ENCODE assay signal across 8 mouse cellular contexts in genomic region chr8:110619208-110619574, GRCm38 (mm10). TPM values are rescaled to one million over a fixed set of nuclear protein-coding genes. Genes with fewer than 3 reads are reported as not detected.
DNase-seq lines count a peak whose midpoint lies in the region; ATAC-seq and TF ChIP-seq lines count a peak whose summit lies in the region.

No protein-coding gene starts in this region.

- peak overlapping the region; percentile 88 for H3K4me2 ChIP-seq in heart, embryonic 11.5 days
- H3K4me2 ChIP-seq in forebrain, postnatal 0 days (ENCODE audit: low read depth), result peak overlapping the region; percentile 78

- no peaks in the 10 kb centered on the region for H3K9me3 ChIP-seq in heart, embryonic 11.5 days (replicated peaks; ENCODE audit: control insufficient read depth, low read length)
- H3K9me3 ChIP-seq in G1E (replicated peaks), result no peaks in the 10 kb centered on the region
- no peaks in the 10 kb centered on the region for H3K9me3 ChIP-seq in forebrain, postnatal 0 days (ENCODE audit: low read length)

- H3K4me3 ChIP-seq in heart, embryonic 11.5 days (ENCODE audit: low read depth, low read length), result peak overlapping the region; percentile 86
- peak overlapping the region; percentile 99 for H3K4me3 ChIP-seq in G1E (ENCODE audit: low read depth, low read length)
- peak overlapping the region; percentile 83 for H3K4me3 ChIP-seq in forebrain, postnatal 0 days (ENCODE audit: low read depth, low read length)

- H3K27me3 ChIP-seq in heart, embryonic 11.5 days (ENCODE audit: control insufficient read depth, insufficient read depth, low read length), result no peaks in the 10 kb centered on the region
- H3K27me3 ChIP-seq in G1E (ENCODE audit: insufficient read depth, low read length), result peaks cover 15% of the 10 kb centered on the region
- no peaks in the 10 kb centered on the region for H3K27me3 ChIP-seq in forebrain, postnatal 0 days (ENCODE audit: insufficient read depth, low read length)

- TF ChIP-seq CTCF in G1E (IDR thresholded peaks at IDR 0.05; ENCODE audit: low read depth, low read length), result no peak
- TF ChIP-seq CTCF in forebrain, postnatal 0 days (IDR thresholded peaks at IDR 0.05; ENCODE audit: low read depth), result no peak

- H3K27ac ChIP-seq in heart, embryonic 11.5 days (ENCODE audit: low read depth, low read length), result no peak overlapping the region
- no peak overlapping the region for H3K27ac ChIP-seq in forebrain, postnatal 0 days (ENCODE audit: low read depth, low read length)

- no peaks in the 10 kb centered on the region for H3K36me3 ChIP-seq in heart, embryonic 11.5 days (ENCODE audit: control insufficient read depth, insufficient read depth, low read length)
- peaks cover 38% of the 10 kb centered on the region for H3K36me3 ChIP-seq in G1E (replicated peaks)
- no peaks in the 10 kb centered on the region for H3K36me3 ChIP-seq in forebrain, postnatal 0 days (ENCODE audit: insufficient read depth)

- no peak for ATAC-seq in heart, embryonic 11.5 days (replicated peaks; ENCODE audit: insufficient number of reproducible peaks, low FRiP score, low TSS enrichment)
- peak; percentile 36 for ATAC-seq in G1E (ENCODE audit: extremely low read depth, insufficient number of reproducible peaks, low FRiP score, poor library complexity, severe bottlenecking)
- no peak for ATAC-seq in forebrain, postnatal 0 days

- peaks cover 8% of the 10 kb centered on the region for H3K4me1 ChIP-seq in heart, embryonic 11.5 days (ENCODE audit: control insufficient read depth, insufficient read depth, low read length)
- H3K4me1 ChIP-seq in G1E (ENCODE audit: insufficient read depth, low read depth, low read length), result peaks cover 55% of the 10 kb centered on the region
- H3K4me1 ChIP-seq in forebrain, postnatal 0 days (ENCODE audit: insufficient read depth), result peaks cover 9% of the 10 kb centered on the region

- peak overlapping the region; percentile 86 for H3K9ac ChIP-seq in heart, embryonic 11.5 days (ENCODE audit: low read depth, low read length)
- peak overlapping the region; percentile 81 for H3K9ac ChIP-seq in forebrain, postnatal 0 days

- no peak for DNase-seq in heart, postnatal 14 days
- DNase-seq in G1E (ENCODE audit: low spot score), result peak; percentile 45
- DNase-seq in forebrain, postnatal 0 days, result no peak
- DNase-seq in lung, postnatal 36 days, result peak; percentile 42
- no peak for DNase-seq in spleen, adult 18-20 months
- DNase-seq in cerebellum, adult 11-12 months, result no peak
- DNase-seq in layer of hippocampus, postnatal 14 days (ENCODE audit: low spot score in 2 of 2), result no peak

- 26% methylated on average over 8 of the region's 8 CpGs for WGBS in heart, embryonic 11.5 days (ENCODE audit: insufficient replicate concordance)
- WGBS in forebrain, postnatal 0 days, result 29% methylated on average over 8 of the region's 8 CpGs

- intact Hi-C loops in heart, postnatal 14 days (cut with DNase I), result no loop called here

RNA-seq across cellular contexts. Expression of gene Vac14, which starts 0.8 kb away (rescaled TPM):
- polyA plus RNA-seq in heart, embryonic 11.5 days (2014; fragmentation: Nextera tagmentation; extraction: Ambion mirVana), result 21.6 and 22.7 TPM in 2 replicates
- 10 to 100 TPM; 15.5 to 16.2 TPM for total RNA-seq in heart, postnatal 14 days (2021)
- total RNA-seq in G1E (2014; fragmentation: Nextera tagmentation), result 48.5 and 52.1 TPM in 2 replicates
- 25.7 and 25.8 TPM in 2 replicates for total RNA-seq in G1E (2017)
- polyA plus RNA-seq in G1E (2012), result 70.1 and 75.2 TPM in 2 replicates
- total RNA-seq in forebrain, postnatal 0 days (2014; rRNA removed), result 30.6 and 36.1 TPM in 2 replicates
- 27.6 and 28.1 TPM in 2 replicates for polyA plus RNA-seq in forebrain, postnatal 0 days (2015; fragmentation: Nextera tagmentation; extraction: Ambion mirVana)
- 10 to 100 TPM; 24.5 to 26.6 TPM for total RNA-seq in layer of hippocampus, postnatal 14 days (2021)

Comparison
In these comparisons a context has a peak if more than half of its experiments do, and no peak if none do; other contexts are left out.
1. DNase-seq: peak in G1E (single experiment) and lung, postnatal 36 days (single experiment); none in heart, postnatal 14 days (0 of 2), forebrain, postnatal 0 days (single experiment), spleen, adult 18-20 months (0 of 2), cerebellum, adult 11-12 months (single experiment) and layer of hippocampus, postnatal 14 days (0 of 2).
2. Peak in every context shown above with its lines, with median percentiles within 50 percentile points of each other: H3K4me3 ChIP-seq.